Mouse (Mus musculus) 416B (cell line): ENCODE data around the gene Hist1h3g.
A peak's percentile ranks its signal among the peaks of the same experiment; 100 is the strongest.

Experiments used
- DNase-seq: peaks from one replicate; pipeline ENCODE4 v3.0.0; 2011; ENCODE audit warnings: low read depth

Hist1h3g gene

GRCm38 (mm10) chr13:23535137-23536075, at the start of gene Hist1h3g:
Gene Hist1h3g (plus strand): TSS chr13:23535422.
- DNase-seq = peak; percentile 100

- DNase-seq = peak; percentile 93
These were observed 46.6 kb upstream of the Hist1h3g start, which contains the start of gene Btn2a2 for GRCm38 (mm10) chr13:23488400-23489322. Gene Btn2a2 (minus strand): TSS chr13:23488857.

- DNase-seq = no peak
These were observed 44.4 kb upstream of the Hist1h3g start for GRCm38 (mm10) chr13:23490863-23491262.

- DNase-seq = no peak
These were observed 44.0 kb upstream of the Hist1h3g start for GRCm38 (mm10) chr13:23491263-23491662.

- DNase-seq = no peak
These were observed 43.2 kb upstream of the Hist1h3g start for GRCm38 (mm10) chr13:23491990-23492389.

- no peak for DNase-seq
These were observed 39.7 kb upstream of the Hist1h3g start for GRCm38 (mm10) chr13:23495526-23495925.

GRCm38 (mm10) chr13:23497656-23498321, 37.4 kb upstream of the Hist1h3g start:
- DNase-seq = peak; percentile 40

GRCm38 (mm10) chr13:23498653-23499052, 36.6 kb upstream of the Hist1h3g start:
- DNase-seq = no peak

GRCm38 (mm10) chr13:23499943-23500342, 35.3 kb upstream of the Hist1h3g start:
- DNase-seq = no peak

GRCm38 (mm10) chr13:23500424-23501200, 34.6 kb upstream of the Hist1h3g start:
- DNase-seq = peak; percentile 83

- no peak for DNase-seq
These were observed 33.7 kb upstream of the Hist1h3g start for GRCm38 (mm10) chr13:23501511-23501910.

- peak; percentile 40 for DNase-seq
These were observed 33.1 kb upstream of the Hist1h3g start for GRCm38 (mm10) chr13:23502031-23502567.

- DNase-seq = no peak
These were observed 32.3 kb upstream of the Hist1h3g start for GRCm38 (mm10) chr13:23502916-23503315.

GRCm38 (mm10) chr13:23503797-23504196, 31.4 kb upstream of the Hist1h3g start:
- DNase-seq = peak; percentile 75

GRCm38 (mm10) chr13:23505662-23506345, 29.4 kb upstream of the Hist1h3g start:
- DNase-seq = peak; percentile 63

GRCm38 (mm10) chr13:23506351-23506750, 28.9 kb upstream of the Hist1h3g start:
- DNase-seq = peak; percentile 76

GRCm38 (mm10) chr13:23506819-23507515, 28.3 kb upstream of the Hist1h3g start:
- DNase-seq = peak; percentile 43

GRCm38 (mm10) chr13:23510127-23510526, 25.1 kb upstream of the Hist1h3g start:
- DNase-seq = no peak

GRCm38 (mm10) chr13:23513517-23513916, 21.7 kb upstream of the Hist1h3g start:
- no peak for DNase-seq
